Mouse (Mus musculus): Measurements from ENCODE around the gene Pdcl3. TPM values are rescaled to one million over a fixed set of nuclear protein-coding genes. Genes with fewer than 3 reads are reported as not detected.

Gene Pdcl3
- polyA plus RNA-seq, 1 experiment from 2014 or later = 171 TPM

- Histone ChIP-seq H3K36me3 (peaks cover 23% of the 10 kb centered on the region), H3K4me1 (peaks cover 32% of the 10 kb centered on the region), H3K4me2 (peak overlapping the region; percentile 81), H3K4me3 (replicated peaks) (peak overlapping the region; percentile 87), H3K27me3 (replicated peaks) (no peaks in the 10 kb centered on the region), H3K9ac (replicated peaks) (peak overlapping the region; percentile 70), H3K9me3 (replicated peaks) (no peaks in the 10 kb centered on the region), H3K27ac (replicated peaks) (peak overlapping the region; percentile 87)
- WGBS = 33% methylated on average over 7 of the region's 7 CpGs
- ATAC-seq (ENCODE audit: low FRiP score) = no peak
Measured at GRCm38 (mm10) chr1:38988357-38988756, 2.9 kb downstream of the Pdcl3 start.

GRCm38 (mm10) chr1:38992365-38992764 lies 7.0 kb downstream of the Pdcl3 start:
- no peaks in the 10 kb centered on the region for H3K9me3 ChIP-seq (replicated peaks)
- H3K36me3 ChIP-seq = peaks cover 57% of the 10 kb centered on the region
- H3K9ac ChIP-seq (replicated peaks) = no peak overlapping the region
- H3K4me1 ChIP-seq = peaks cover 26% of the 10 kb centered on the region
- H3K4me3 ChIP-seq (replicated peaks) = no peak overlapping the region
- no peak overlapping the region for H3K4me2 ChIP-seq
- 84% methylated on average over 3 of the region's 3 CpGs for WGBS
- no peak overlapping the region for H3K27ac ChIP-seq (replicated peaks)
- H3K27me3 ChIP-seq (replicated peaks) = no peaks in the 10 kb centered on the region
- no peak for ATAC-seq (ENCODE audit: low FRiP score)

DNA sequence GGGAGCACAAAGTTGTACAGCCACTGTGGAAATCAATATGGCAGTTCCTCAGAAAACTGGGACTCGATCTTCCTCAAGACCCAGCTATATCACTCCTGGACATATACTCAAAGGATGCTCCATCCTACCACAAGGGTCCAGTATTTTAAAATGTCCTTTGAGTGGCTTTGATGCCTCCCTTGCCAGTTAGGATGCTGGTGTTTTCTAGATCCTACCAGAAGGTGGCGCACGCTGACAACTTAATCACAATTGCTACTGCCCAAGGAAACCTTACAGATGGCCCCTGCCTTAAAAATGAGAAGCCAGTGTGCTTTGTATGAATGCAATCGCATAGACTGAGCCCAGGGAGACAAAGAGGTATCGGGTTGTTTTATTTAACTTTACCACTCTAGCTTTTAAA lies 15.7 kb downstream of the Pdcl3 start:
- no peaks in the 10 kb centered on the region for H3K9me3 ChIP-seq (replicated peaks)
- no peak overlapping the region for H3K27ac ChIP-seq (replicated peaks)
- ATAC-seq (ENCODE audit: low FRiP score) = peak; percentile 51; the same call in 1 of the 2 replicates
- no peaks in the 10 kb centered on the region for H3K27me3 ChIP-seq (replicated peaks)
- peaks cover 17% of the 10 kb centered on the region for H3K36me3 ChIP-seq
- no peak overlapping the region for H3K4me2 ChIP-seq
- H3K4me1 ChIP-seq = no peaks in the 10 kb centered on the region
- H3K9ac ChIP-seq (replicated peaks) = no peak overlapping the region
- no peak overlapping the region for H3K4me3 ChIP-seq (replicated peaks)
- WGBS = 18% methylated on average over 5 of the region's 5 CpGs

DNA sequence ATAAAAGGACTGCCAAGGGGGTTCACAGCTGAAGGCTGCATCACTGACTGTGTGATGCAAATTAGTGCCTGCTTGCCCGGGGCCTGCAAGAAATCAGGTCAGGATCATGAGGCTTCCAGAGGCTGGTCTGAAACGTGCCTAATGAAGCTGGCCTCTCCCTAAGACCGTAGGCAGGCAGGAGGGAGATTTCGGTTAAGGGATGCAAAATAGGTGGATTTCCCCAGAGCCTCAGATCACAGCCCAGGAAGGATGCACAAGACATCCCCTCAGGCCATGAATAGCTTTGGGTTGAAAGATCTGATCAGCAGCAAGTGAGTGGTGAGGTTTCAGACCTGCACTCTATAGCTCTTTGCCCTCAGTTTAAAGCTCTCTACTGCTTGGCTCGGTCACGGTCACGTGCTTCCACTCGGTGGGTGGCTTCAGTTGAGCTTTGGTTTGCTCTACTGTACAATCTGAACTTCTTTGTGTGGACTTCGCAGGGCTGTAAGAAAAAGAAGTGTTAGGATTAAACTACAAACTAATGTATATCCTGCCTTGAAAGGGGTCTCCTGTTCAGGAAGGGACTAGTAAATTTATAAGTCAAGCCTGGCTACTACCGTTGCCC lies 20.4 kb downstream of the Pdcl3 start:
- 52% methylated on average over 10 of the region's 10 CpGs for WGBS
- Histone ChIP-seq H3K4me2 (no peak overlapping the region), H3K27me3 (replicated peaks) (no peaks in the 10 kb centered on the region), H3K4me1 (peaks cover 18% of the 10 kb centered on the region), H3K27ac (replicated peaks) (no peak overlapping the region), H3K36me3 (no peaks in the 10 kb centered on the region), H3K4me3 (replicated peaks) (no peak overlapping the region), H3K9me3 (replicated peaks) (no peaks in the 10 kb centered on the region), H3K9ac (replicated peaks) (no peak overlapping the region)
- no peak for ATAC-seq (ENCODE audit: low FRiP score)

- H3K27me3 ChIP-seq (replicated peaks) = no peaks in the 10 kb centered on the region
- no peak overlapping the region for H3K9ac ChIP-seq (replicated peaks)
- H3K36me3 ChIP-seq = no peaks in the 10 kb centered on the region
- peak overlapping the region; percentile 34; the same call in 1 of the 2 replicates for H3K27ac ChIP-seq (replicated peaks)
- H3K4me2 ChIP-seq = no peak overlapping the region
- ATAC-seq (ENCODE audit: low FRiP score) = peak; percentile 69
- H3K9me3 ChIP-seq (replicated peaks) = no peaks in the 10 kb centered on the region
- peaks cover 18% of the 10 kb centered on the region for H3K4me1 ChIP-seq
- 21% methylated on average over 11 of the region's 11 CpGs for WGBS
- no peak overlapping the region for H3K4me3 ChIP-seq (replicated peaks)
Measured at GRCm38 (mm10) chr1:39006830-39007829, 21.7 kb downstream of the Pdcl3 start.

- 35% methylated on average over 12 of the region's 12 CpGs for WGBS
Measured at GRCm38 (mm10) chr1:39010583-39011021, 25.2 kb downstream of the Pdcl3 start.

GRCm38 (mm10) chr1:39012576-39012975 lies 27.2 kb downstream of the Pdcl3 start:
- Histone ChIP-seq H3K4me2 (no peak overlapping the region), H3K4me3 (replicated peaks) (no peak overlapping the region), H3K9ac (replicated peaks) (no peak overlapping the region), H3K4me1 (peaks cover 6% of the 10 kb centered on the region), H3K27me3 (replicated peaks) (no peaks in the 10 kb centered on the region), H3K36me3 (no peaks in the 10 kb centered on the region), H3K27ac (replicated peaks) (no peak overlapping the region), H3K9me3 (replicated peaks) (no peaks in the 10 kb centered on the region)
- WGBS = 92% methylated on average over 13 of the region's 13 CpGs
- no peak for ATAC-seq (ENCODE audit: low FRiP score)

More at GRCm38 (mm10) chr1:39010583-39011021, 25.2 kb downstream of the Pdcl3 start:
- Histone ChIP-seq H3K4me2 (peak overlapping the region; percentile 28), H3K9me3 (replicated peaks) (no peaks in the 10 kb centered on the region), H3K9ac (replicated peaks) (no peak overlapping the region), H3K27me3 (replicated peaks) (no peaks in the 10 kb centered on the region), H3K27ac (replicated peaks) (no peak overlapping the region), H3K4me3 (replicated peaks) (no peak overlapping the region), H3K4me1 (peaks cover 18% of the 10 kb centered on the region), H3K36me3 (no peaks in the 10 kb centered on the region)
- peak; percentile 68; the same call in 1 of the 2 replicates for ATAC-seq (ENCODE audit: low FRiP score)

- ATAC-seq (ENCODE audit: low FRiP score) = no peak
- Histone ChIP-seq H3K27ac (replicated peaks) (no peak overlapping the region), H3K4me3 (replicated peaks) (no peak overlapping the region), H3K4me2 (no peak overlapping the region), H3K36me3 (no peaks in the 10 kb centered on the region), H3K27me3 (replicated peaks) (no peaks in the 10 kb centered on the region), H3K9ac (replicated peaks) (no peak overlapping the region), H3K4me1 (0 out of 2 replicates have a peak, but pooled peaks cover 2% of the 10 kb centered on the region), H3K9me3 (replicated peaks) (no peaks in the 10 kb centered on the region)
- WGBS = 85% methylated on average over 6 of the region's 6 CpGs
Measured at GRCm38 (mm10) chr1:39013843-39014242, 28.4 kb downstream of the Pdcl3 start.

DNA sequence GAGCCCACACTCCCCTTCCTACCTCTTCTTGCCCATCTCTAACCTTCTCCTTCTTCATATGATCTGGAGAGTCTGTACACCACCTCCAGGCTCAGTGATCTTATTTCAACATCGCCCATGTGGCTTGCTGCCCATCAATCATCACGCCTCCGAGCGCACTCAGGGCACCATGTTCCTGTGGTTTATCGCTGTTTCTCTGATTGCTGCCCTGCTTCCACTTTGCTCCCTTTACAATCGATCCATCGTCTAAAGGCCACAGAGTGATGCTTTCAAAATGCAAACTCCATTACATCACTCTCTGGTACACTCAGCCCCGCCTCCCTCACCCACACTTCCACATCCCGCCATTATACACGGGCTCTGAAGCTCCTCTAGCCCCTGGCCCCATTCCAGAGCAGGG lies 30.1 kb downstream of the Pdcl3 start:
- no peak overlapping the region for H3K9ac ChIP-seq (replicated peaks)
- no peak overlapping the region for H3K27ac ChIP-seq (replicated peaks)
- 0 out of 2 replicates have a peak, but pooled peaks have one; percentile 21 for ATAC-seq (ENCODE audit: low FRiP score)
- H3K4me1 ChIP-seq = 0 out of 2 replicates have a peak, but pooled peaks cover 1% of the 10 kb centered on the region
- H3K9me3 ChIP-seq (replicated peaks) = no peaks in the 10 kb centered on the region
- WGBS = 73% methylated on average over 10 of the region's 10 CpGs
- no peaks in the 10 kb centered on the region for H3K36me3 ChIP-seq
- no peak overlapping the region for H3K4me2 ChIP-seq
- H3K27me3 ChIP-seq (replicated peaks) = no peaks in the 10 kb centered on the region
- H3K4me3 ChIP-seq (replicated peaks) = no peak overlapping the region

GRCm38 (mm10) chr1:39017871-39018270 lies 32.5 kb downstream of the Pdcl3 start:
- 82% methylated on average over 4 of the region's 4 CpGs for WGBS
- Histone ChIP-seq H3K9ac (replicated peaks) (no peak overlapping the region), H3K4me3 (replicated peaks) (no peak overlapping the region), H3K36me3 (no peaks in the 10 kb centered on the region), H3K4me1 (no peaks in the 10 kb centered on the region), H3K9me3 (replicated peaks) (no peaks in the 10 kb centered on the region), H3K27ac (replicated peaks) (no peak overlapping the region), H3K4me2 (no peak overlapping the region), H3K27me3 (replicated peaks) (no peaks in the 10 kb centered on the region)
- ATAC-seq (ENCODE audit: low FRiP score) = no peak

GRCm38 (mm10) chr1:39025142-39025541 lies 39.7 kb downstream of the Pdcl3 start:
- Histone ChIP-seq H3K36me3 (no peaks in the 10 kb centered on the region), H3K4me2 (no peak overlapping the region), H3K27me3 (replicated peaks) (no peaks in the 10 kb centered on the region), H3K27ac (replicated peaks) (no peak overlapping the region; the same call in 1 of the 2 replicates), H3K4me3 (replicated peaks) (no peak overlapping the region), H3K9ac (replicated peaks) (no peak overlapping the region), H3K9me3 (replicated peaks) (no peaks in the 10 kb centered on the region), H3K4me1 (peaks cover 14% of the 10 kb centered on the region)
- ATAC-seq (ENCODE audit: low FRiP score) = peak; percentile 46
- WGBS = 40% methylated on average over 7 of the region's 7 CpGs
